Mouse (Mus musculus) liver, adult 2 months (tissue): Measurements from ENCODE around the gene Phf23.

Source experiments
- CTCF ChIP-seq: fragments of 200-500 bp; IDR thresholded peaks from 2 replicates; pipeline ENCODE4 v1.5.1; 2011; ENCODE audit warnings: low read depth, low read length, control low read depth
- POLR2A ChIP-seq: fragments of 200-500 bp; IDR thresholded peaks from 2 replicates; pipeline ENCODE4 v1.6.1; 2011; ENCODE audit warnings: low read length, control low read depth; ENCODE audit not compliant: insufficient read depth; ENCODE audit errors: extremely low read depth

DNA sequence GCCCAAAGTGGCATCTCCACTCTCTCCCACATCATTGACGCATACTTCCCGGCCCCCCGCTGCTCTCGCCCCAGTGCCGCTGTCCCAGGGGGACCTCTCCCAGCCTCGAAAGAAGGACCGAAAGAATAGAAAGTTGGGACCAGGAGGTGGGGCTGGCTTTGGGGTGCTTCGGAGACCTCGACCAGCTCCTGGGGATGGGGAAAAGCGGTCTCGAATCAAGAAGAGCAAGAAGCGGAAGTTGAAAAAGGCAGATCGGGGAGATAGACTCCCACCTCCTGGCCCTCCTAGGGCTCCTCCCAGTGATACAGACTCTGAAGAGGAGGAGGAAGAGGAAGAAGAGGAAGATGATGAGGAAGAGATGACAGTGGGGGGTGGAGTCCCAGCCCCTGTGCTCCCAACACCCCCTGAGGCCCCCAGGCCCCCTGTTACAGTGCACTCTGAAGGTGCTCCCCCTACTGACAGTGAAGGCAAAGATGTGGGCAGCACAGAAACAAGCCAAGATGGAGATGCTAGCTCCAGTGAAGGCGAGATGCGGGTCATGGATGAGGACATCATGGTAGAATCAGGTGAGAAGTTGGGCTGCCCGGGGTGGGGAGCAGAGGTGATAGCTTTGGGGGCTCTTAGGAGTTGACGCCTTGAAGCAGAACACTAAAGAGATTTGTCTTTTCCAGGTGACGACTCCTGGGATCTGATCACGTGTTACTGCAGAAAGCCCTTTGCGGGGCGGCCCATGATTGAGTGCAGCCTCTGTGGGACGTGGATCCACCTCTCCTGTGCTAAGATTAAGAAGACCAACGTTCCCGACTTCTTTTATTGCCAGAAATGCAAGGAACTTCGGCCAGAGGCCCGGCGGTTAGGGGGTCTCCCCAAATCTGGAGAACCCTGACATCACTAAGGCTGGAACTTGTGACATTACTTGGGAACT lies 3.3 kb downstream of the Phf23 start:
- TF ChIP-seq POLR2A = no peak
- TF ChIP-seq CTCF = 0 out of 2 replicates have a peak, but pooled peaks have one; percentile 12
